Mouse (Mus musculus): ENCODE data around the gene Tcp1. TPM values are rescaled to one million over a fixed set of nuclear protein-coding genes. Genes with fewer than 3 reads are reported as not detected.
"Not testable (repeated sequence)": the region's sequence is repeated elsewhere in the genome, so short reads cannot be mapped to it uniquely, and the experiment has no call there.

The Tcp1 gene
- polyA plus RNA-seq, 1 experiment from 2014 or later = 530 TPM

DNA sequence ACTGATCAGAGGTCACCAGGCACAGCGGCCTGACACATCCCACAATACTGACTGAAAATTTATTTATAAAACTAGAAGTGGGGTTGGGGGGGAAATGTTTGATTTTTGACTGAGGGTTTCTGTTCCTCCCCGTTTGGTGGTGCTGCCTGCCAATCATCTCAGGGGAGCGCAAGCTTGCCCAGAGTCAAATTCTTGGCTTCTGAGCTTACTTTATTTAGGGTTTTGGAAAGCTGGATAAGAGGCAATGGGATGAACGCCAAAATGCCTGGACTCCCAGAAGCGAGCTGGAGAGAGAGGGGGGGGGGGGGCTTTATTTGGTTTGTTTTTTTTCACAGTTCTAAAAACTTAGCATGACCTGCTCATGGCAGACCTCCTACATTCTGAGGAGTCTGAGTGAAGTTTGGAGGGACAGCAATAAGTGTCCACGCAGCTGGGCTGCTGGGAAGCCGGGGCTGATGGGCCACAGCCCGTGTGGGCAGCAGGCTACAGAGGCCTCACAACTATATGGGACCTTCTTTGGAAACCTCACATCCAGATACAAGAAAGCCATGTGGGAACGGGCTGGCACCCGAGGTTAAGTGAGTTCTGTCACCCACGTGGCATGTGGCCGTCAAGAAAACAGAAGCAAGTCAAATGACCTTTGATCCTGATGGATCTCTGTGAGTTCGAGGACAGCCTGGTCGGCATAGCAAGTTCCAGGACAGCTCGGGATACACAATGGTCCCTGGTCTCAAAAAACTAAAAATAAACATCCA is 28.3 kb upstream of the Tcp1 start:
- Histone ChIP-seq H3K9ac (ENCODE audit: low read length) (no peak overlapping the region), H3K4me2 (ENCODE audit: low read depth) (no peak overlapping the region), H3K36me3 (ENCODE audit: control insufficient read depth, insufficient read depth, low read length) (peaks cover 3% of the 10 kb centered on the region; the same call in 1 of the 2 replicates), H3K27ac (ENCODE audit: low read depth, low read length) (no peak overlapping the region), H3K9me3 (ENCODE audit: control insufficient read depth, low read length) (no peaks in the 10 kb centered on the region), H3K27me3 (ENCODE audit: control insufficient read depth, insufficient read depth, low read length) (no peaks in the 10 kb centered on the region), H3K4me1 (ENCODE audit: control insufficient read depth, insufficient read depth, low read length) (no peaks in the 10 kb centered on the region), H3K4me3 (ENCODE audit: low read depth, low read length) (no peak overlapping the region)
- 79% methylated on average over 15 of the region's 15 CpGs for whole genome bisulfite sequencing
- no peak for DNase-seq (ENCODE audit: low spot score)
- no peak for ATAC-seq (ENCODE audit: insufficient read depth, low FRiP score, low TSS enrichment)

DNA sequence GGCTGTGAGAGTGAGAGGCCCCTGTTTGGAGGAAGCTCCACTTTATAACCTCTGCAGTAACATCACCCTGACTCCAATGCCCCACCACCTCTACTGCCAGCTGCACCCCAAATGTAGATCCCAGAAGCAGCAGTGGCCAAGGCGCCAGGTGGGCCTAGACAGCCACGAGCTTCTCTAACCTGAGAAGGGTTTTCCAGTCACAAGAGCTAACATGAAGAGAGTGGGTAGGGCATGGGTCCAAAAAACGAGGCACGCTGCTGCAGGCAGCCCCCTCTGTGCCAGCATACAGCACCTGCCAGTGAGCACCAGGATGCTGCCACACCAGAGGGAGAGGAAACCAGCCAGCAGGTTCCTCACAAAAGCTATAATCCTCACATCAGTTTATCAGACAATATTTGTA is 24.4 kb upstream of the Tcp1 start:
- H3K4me1 ChIP-seq (ENCODE audit: control insufficient read depth, insufficient read depth, low read length) = no peaks in the 10 kb centered on the region
- 90% methylated on average over 4 of the region's 4 CpGs for WGBS
- H3K9ac ChIP-seq (ENCODE audit: low read length) = no peak overlapping the region
- no peaks in the 10 kb centered on the region for H3K27me3 ChIP-seq (ENCODE audit: control insufficient read depth, insufficient read depth, low read length)
- H3K4me2 ChIP-seq (ENCODE audit: low read depth) = no peak overlapping the region
- no peak for ATAC-seq (ENCODE audit: insufficient read depth, low FRiP score, low TSS enrichment)
- H3K4me3 ChIP-seq (ENCODE audit: low read depth, low read length) = no peak overlapping the region
- peaks cover 3% of the 10 kb centered on the region; the same call in 1 of the 2 replicates for H3K36me3 ChIP-seq (ENCODE audit: control insufficient read depth, insufficient read depth, low read length)
- H3K9me3 ChIP-seq (ENCODE audit: control insufficient read depth, low read length) = no peaks in the 10 kb centered on the region
- no peak for DNase-seq (ENCODE audit: low spot score)
- no peak overlapping the region for H3K27ac ChIP-seq (ENCODE audit: low read depth, low read length)

DNA sequence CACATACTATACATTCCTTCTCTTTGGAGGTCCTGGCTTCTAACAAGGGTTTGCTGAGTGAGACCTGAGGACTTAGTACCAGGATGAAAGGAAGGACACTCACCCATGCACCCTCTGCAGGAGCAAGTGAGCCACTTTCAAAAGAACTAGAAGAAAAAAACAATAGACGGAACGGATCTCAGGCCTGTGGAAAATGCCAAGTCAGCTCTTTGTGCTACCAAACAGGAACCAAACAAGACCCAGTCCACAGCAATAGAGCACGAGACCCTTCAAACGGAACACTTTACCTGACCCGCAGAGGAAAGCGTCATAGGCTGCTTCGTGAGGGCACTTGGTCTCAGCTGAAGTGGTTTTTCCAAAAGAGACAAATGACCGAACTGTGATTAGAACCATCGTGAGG is 23.5 kb upstream of the Tcp1 start:
- H3K4me1 ChIP-seq (ENCODE audit: control insufficient read depth, insufficient read depth, low read length) = no peaks in the 10 kb centered on the region
- peaks cover 3% of the 10 kb centered on the region; the same call in 1 of the 2 replicates for H3K36me3 ChIP-seq (ENCODE audit: control insufficient read depth, insufficient read depth, low read length)
- H3K4me2 ChIP-seq (ENCODE audit: low read depth) = no peak overlapping the region
- H3K9ac ChIP-seq (ENCODE audit: low read length) = no peak overlapping the region
- no peak for DNase-seq (ENCODE audit: low spot score)
- H3K4me3 ChIP-seq (ENCODE audit: low read depth, low read length) = no peak overlapping the region
- H3K27me3 ChIP-seq (ENCODE audit: control insufficient read depth, insufficient read depth, low read length) = no peaks in the 10 kb centered on the region
- no peaks in the 10 kb centered on the region for H3K9me3 ChIP-seq (ENCODE audit: control insufficient read depth, low read length)
- ATAC-seq (ENCODE audit: insufficient read depth, low FRiP score, low TSS enrichment) = no peak
- 95% methylated on average over 9 of the region's 9 CpGs for WGBS
- no peak overlapping the region for H3K27ac ChIP-seq (ENCODE audit: low read depth, low read length)

- DNase-seq (ENCODE audit: low spot score) (no peak), ATAC-seq (ENCODE audit: insufficient read depth, low FRiP score, low TSS enrichment) (no peak)
- Histone ChIP-seq H3K4me3 (ENCODE audit: low read depth, low read length) (no peak overlapping the region), H3K27ac (ENCODE audit: low read depth, low read length) (no peak overlapping the region), H3K27me3 (ENCODE audit: control insufficient read depth, insufficient read depth, low read length) (no peaks in the 10 kb centered on the region), H3K9me3 (ENCODE audit: control insufficient read depth, low read length) (no peaks in the 10 kb centered on the region), H3K4me1 (ENCODE audit: control insufficient read depth, insufficient read depth, low read length) (no peaks in the 10 kb centered on the region), H3K36me3 (ENCODE audit: control insufficient read depth, insufficient read depth, low read length) (no peaks in the 10 kb centered on the region), H3K4me2 (ENCODE audit: low read depth) (no peak overlapping the region), H3K9ac (ENCODE audit: low read length) (no peak overlapping the region)
- 92% methylated on average over 5 of the region's 5 CpGs for WGBS
Measured at GRCm38 (mm10) chr17:12897674-12898073, 17.8 kb upstream of the Tcp1 start.

DNA sequence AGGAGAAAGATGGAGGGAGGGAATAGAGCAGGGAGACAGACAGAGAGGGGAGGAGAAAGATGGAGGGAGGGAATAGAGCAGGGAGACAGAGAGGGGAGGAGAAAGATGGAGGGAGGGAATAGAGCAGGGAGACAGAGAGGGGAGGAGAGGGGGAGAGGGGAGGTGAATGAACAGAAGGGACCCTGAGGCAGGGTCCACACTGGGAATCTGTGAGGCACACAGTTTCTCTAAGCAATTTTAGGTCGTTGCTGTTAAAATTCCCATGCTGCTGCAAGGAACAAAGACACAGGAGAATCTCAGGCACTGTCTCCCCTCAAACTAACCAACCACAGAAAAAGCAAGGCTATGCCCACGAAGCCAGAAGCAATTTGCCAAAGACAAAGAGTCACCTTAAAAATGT is 16.9 kb upstream of the Tcp1 start:
- not testable (repeated sequence) for H3K27me3 ChIP-seq (ENCODE audit: control insufficient read depth, insufficient read depth, low read length); H3K4me2 ChIP-seq (ENCODE audit: low read depth); H3K4me1 ChIP-seq (ENCODE audit: control insufficient read depth, insufficient read depth, low read length); DNase-seq (ENCODE audit: low spot score); H3K27ac ChIP-seq (ENCODE audit: low read depth, low read length); H3K36me3 ChIP-seq (ENCODE audit: control insufficient read depth, insufficient read depth, low read length); ATAC-seq (ENCODE audit: insufficient read depth, low FRiP score, low TSS enrichment); H3K9me3 ChIP-seq (ENCODE audit: control insufficient read depth, low read length); H3K4me3 ChIP-seq (ENCODE audit: low read depth, low read length); H3K9ac ChIP-seq (ENCODE audit: low read length)
- 42% methylated on average over 2 of the region's 2 CpGs for WGBS

DNA sequence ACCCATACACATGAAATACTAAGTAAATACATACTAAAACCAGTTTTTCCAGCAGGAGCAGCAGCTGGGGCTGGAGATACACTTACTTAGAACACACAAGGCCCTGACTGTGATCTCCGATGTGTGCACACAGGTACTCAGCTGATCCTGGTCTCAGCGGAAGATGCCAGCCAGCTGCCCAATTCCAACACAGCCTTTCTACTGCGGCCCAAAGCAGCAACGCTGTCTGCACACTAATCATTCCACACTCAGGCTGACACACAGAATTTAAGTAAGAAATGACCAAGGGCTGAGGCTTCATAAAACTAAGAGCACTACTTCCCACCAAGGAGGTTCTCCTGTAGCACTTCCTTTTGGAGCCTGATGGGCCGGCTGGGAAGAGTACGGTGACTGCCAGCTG is 13.2 kb upstream of the Tcp1 start:
- Histone ChIP-seq H3K4me3 (ENCODE audit: low read depth, low read length) (no peak overlapping the region), H3K4me2 (ENCODE audit: low read depth) (no peak overlapping the region), H3K27ac (ENCODE audit: low read depth, low read length) (no peak overlapping the region), H3K9ac (ENCODE audit: low read length) (no peak overlapping the region), H3K27me3 (ENCODE audit: control insufficient read depth, insufficient read depth, low read length) (no peaks in the 10 kb centered on the region), H3K4me1 (ENCODE audit: control insufficient read depth, insufficient read depth, low read length) (no peaks in the 10 kb centered on the region), H3K9me3 (ENCODE audit: control insufficient read depth, low read length) (no peaks in the 10 kb centered on the region), H3K36me3 (ENCODE audit: control insufficient read depth, insufficient read depth, low read length) (no peaks in the 10 kb centered on the region)
- no peak for DNase-seq (ENCODE audit: low spot score)
- 95% methylated on average over 6 of the region's 6 CpGs for WGBS
- no peak for ATAC-seq (ENCODE audit: insufficient read depth, low FRiP score, low TSS enrichment)

- H3K27me3 ChIP-seq (ENCODE audit: control insufficient read depth, insufficient read depth, low read length) = no peaks in the 10 kb centered on the region
- 50% methylated on average over 11 of the region's 12 CpGs for WGBS
- no peaks in the 10 kb centered on the region for H3K4me1 ChIP-seq (ENCODE audit: control insufficient read depth, insufficient read depth, low read length)
- ATAC-seq (ENCODE audit: insufficient read depth, low FRiP score, low TSS enrichment) = no peak; the same call in 1 of the 2 replicates
- no peaks in the 10 kb centered on the region for H3K9me3 ChIP-seq (ENCODE audit: control insufficient read depth, low read length)
- no peak overlapping the region for H3K9ac ChIP-seq (ENCODE audit: low read length)
- no peak overlapping the region for H3K4me2 ChIP-seq (ENCODE audit: low read depth)
- H3K27ac ChIP-seq (ENCODE audit: low read depth, low read length) = no peak overlapping the region
- H3K4me3 ChIP-seq (ENCODE audit: low read depth, low read length) = no peak overlapping the region
- no peak for DNase-seq (ENCODE audit: low spot score)
- H3K36me3 ChIP-seq (ENCODE audit: control insufficient read depth, insufficient read depth, low read length) = no peaks in the 10 kb centered on the region
Measured at GRCm38 (mm10) chr17:12903372-12904333, 11.8 kb upstream of the Tcp1 start.

GRCm38 (mm10) chr17:12904349-12904748 is 11.2 kb upstream of the Tcp1 start:
- no peak for DNase-seq (ENCODE audit: low spot score)
- H3K27me3 ChIP-seq (ENCODE audit: control insufficient read depth, insufficient read depth, low read length) = no peaks in the 10 kb centered on the region
- H3K4me1 ChIP-seq (ENCODE audit: control insufficient read depth, insufficient read depth, low read length) = no peaks in the 10 kb centered on the region
- no peak for ATAC-seq (ENCODE audit: insufficient read depth, low FRiP score, low TSS enrichment)
- no peak overlapping the region for H3K4me2 ChIP-seq (ENCODE audit: low read depth)
- no peak overlapping the region for H3K4me3 ChIP-seq (ENCODE audit: low read depth, low read length)
- no peaks in the 10 kb centered on the region for H3K36me3 ChIP-seq (ENCODE audit: control insufficient read depth, insufficient read depth, low read length)
- no peak overlapping the region for H3K27ac ChIP-seq (ENCODE audit: low read depth, low read length)
- H3K9ac ChIP-seq (ENCODE audit: low read length) = no peak overlapping the region
- H3K9me3 ChIP-seq (ENCODE audit: control insufficient read depth, low read length) = no peaks in the 10 kb centered on the region
- WGBS = 91% methylated on average over 1 of the region's 1 CpGs

All from neural tube, embryonic 11.5 days (tissue).